Mouse (Mus musculus) CH12.LX (cell line): ENCODE measurements around the gene Ckap5. TPM values are rescaled to one million over a fixed set of nuclear protein-coding genes. Genes with fewer than 3 reads are reported as not detected.
"Not testable (repeated sequence)": the region's sequence is repeated elsewhere in the genome, so short reads cannot be mapped to it uniquely, and the experiment has no call there.

Experiments
- DNase-seq: peaks from one replicate; pipeline ENCODE4 v3.0.0-alpha.2; 2013; ENCODE audit errors: extremely low read depth
- H3K27ac ChIP-seq: 2 replicates; pipeline ENCODE4 v1.5.1; 2012; ENCODE audit warnings: low read depth, mild to moderate bottlenecking, control low read depth, moderate library complexity; ENCODE audit not compliant: insufficient read depth
- H3K27me3 ChIP-seq: replicated peaks from 2 replicates; pipeline ENCODE3; 2012; ENCODE audit warnings: inconsistent platforms
- H3K36me3 ChIP-seq, 2 experiments: replicated peaks in 1 of 2; 2 replicates each; pipeline versions ENCODE3 to v1.6.1; 2012; ENCODE audit warnings: inconsistent platforms in 1 of 2, low read length in 1 of 2, mild to moderate bottlenecking in 1 of 2, mixed read lengths in 1 of 2, moderate library complexity in 1 of 2; ENCODE audit not compliant: control insufficient read depth in 1 of 2, insufficient read depth in 1 of 2
- H3K4me1 ChIP-seq, 2 experiments: 2 replicates each; pipeline ENCODE4 v1.6.1; 2012; ENCODE audit warnings: inconsistent platforms in 1 of 2, moderate library complexity in 1 of 2; ENCODE audit not compliant: insufficient read depth in 2 of 2, control insufficient read depth in 1 of 2
- H3K4me2 ChIP-seq: 2 replicates; pipeline ENCODE4 v1.6.1; 2012; ENCODE audit warnings: low read depth, mild to moderate bottlenecking, control low read depth; ENCODE audit not compliant: poor library complexity, insufficient read depth, severe bottlenecking
- H3K4me3 ChIP-seq, 3 experiments: fragments of 150-350 bp in 1 of 3; sonication (generic) in 1 of 3; replicated peaks in 1 of 3; 2 replicates each; pipeline versions ENCODE3 to v1.5.1; 2011 to 2012; ENCODE audit warnings: low read depth in 2 of 3, low read length in 2 of 3, mild to moderate bottlenecking in 2 of 3, moderate library complexity in 2 of 3, control low read depth in 1 of 3, improper control_type of control experiment in 1 of 3, inconsistent platforms in 1 of 3, mixed read lengths in 1 of 3; ENCODE audit not compliant: poor library complexity in 1 of 3
- H3K79me2 ChIP-seq: replicated peaks from 2 replicates; pipeline ENCODE4 v1.6.1; 2012; ENCODE audit warnings: mild to moderate bottlenecking, moderate library complexity; ENCODE audit not compliant: control insufficient read depth, poor library complexity, insufficient read depth, severe bottlenecking; ENCODE audit errors: extremely low read depth
- H3K9ac ChIP-seq: 2 replicates; pipeline ENCODE4 v1.6.1; 2012; ENCODE audit warnings: low read depth, mild to moderate bottlenecking, control low read depth, moderate library complexity; ENCODE audit not compliant: insufficient read depth
- H3K9me3 ChIP-seq: replicated peaks from 2 replicates; pipeline ENCODE3; 2012; ENCODE audit warnings: low read length, inconsistent platforms, mixed read lengths
- BHLHE40 ChIP-seq: IDR thresholded peaks from 2 replicates; pipeline ENCODE4 v1.6.1; 2011; ENCODE audit warnings: mild to moderate bottlenecking, low read depth, low read length, improper control_type of control experiment
- ELF1 ChIP-seq: IDR thresholded peaks from 2 replicates; pipeline ENCODE4 v1.6.1; 2014; ENCODE audit warnings: low read depth, mild to moderate bottlenecking, inconsistent platforms, low read length, improper control_type of control experiment
- GABPA ChIP-seq: IDR thresholded peaks from 2 replicates; pipeline ENCODE4 v1.6.1; 2012; ENCODE audit warnings: low read depth, low read length, improper control_type of control experiment, inconsistent platforms; ENCODE audit not compliant: insufficient replicate concordance
- HCFC1 ChIP-seq: IDR thresholded peaks from 2 replicates; pipeline ENCODE4 v1.6.1; 2012; ENCODE audit warnings: low read depth, mild to moderate bottlenecking, inconsistent platforms, low read length, improper control_type of control experiment
- IRF4 ChIP-seq: IDR thresholded peaks from 2 replicates; pipeline ENCODE4 v1.6.1; 2014; ENCODE audit warnings: low read depth, mild to moderate bottlenecking, inconsistent platforms, low read length, improper control_type of control experiment
- JUND ChIP-seq: conservative IDR thresholded peaks from 2 replicates; pipeline ENCODE4 v1.6.1; 2011; ENCODE audit warnings: low read depth, low read length, improper control_type of control experiment
- MAX ChIP-seq: IDR thresholded peaks from 2 replicates; pipeline ENCODE4 v1.6.1; 2011; ENCODE audit warnings: low read length, improper control_type of control experiment
- MAZ ChIP-seq: IDR thresholded peaks from 2 replicates; pipeline ENCODE4 v1.6.1; 2012; ENCODE audit warnings: low read depth, mild to moderate bottlenecking, inconsistent platforms, low read length, improper control_type of control experiment, moderate library complexity
- MXI1 ChIP-seq: IDR thresholded peaks from 2 replicates; pipeline ENCODE4 v1.6.1; 2011; ENCODE audit warnings: mild to moderate bottlenecking, low read depth, low read length, improper control_type of control experiment
- MYC ChIP-seq: IDR thresholded peaks from 2 replicates; pipeline ENCODE4 v1.6.1; 2011; ENCODE audit warnings: low read depth, mild to moderate bottlenecking, improper control_type of control experiment, low read length
- PAX5 ChIP-seq: IDR thresholded peaks from 2 replicates; pipeline ENCODE4 v1.6.1; 2012; ENCODE audit warnings: low read length, inconsistent platforms, mixed read lengths
- RCOR1 ChIP-seq: conservative IDR thresholded peaks from 2 replicates; pipeline ENCODE4 v1.6.1; 2012; ENCODE audit warnings: low read depth, mild to moderate bottlenecking, inconsistent platforms, low read length, improper control_type of control experiment
- SIN3A ChIP-seq: IDR thresholded peaks from 2 replicates; pipeline ENCODE4 v1.6.1; 2012; ENCODE audit warnings: low read length, improper control_type of control experiment, inconsistent platforms
- SMC3 ChIP-seq: IDR thresholded peaks from 2 replicates; pipeline ENCODE4 v1.6.1; 2011; ENCODE audit warnings: low read depth, low read length, improper control_type of control experiment
- TCF12 ChIP-seq: IDR thresholded peaks from 2 replicates; pipeline ENCODE4 v1.6.1; 2014; ENCODE audit warnings: low read depth, mild to moderate bottlenecking, inconsistent platforms, low read length, improper control_type of control experiment
- UBTF ChIP-seq: IDR thresholded peaks from 2 replicates; pipeline ENCODE4 v1.6.1; 2012; ENCODE audit warnings: low read depth, mild to moderate bottlenecking, inconsistent platforms, low read length, improper control_type of control experiment, moderate library complexity
- USF1 ChIP-seq: IDR thresholded peaks from 2 replicates; pipeline ENCODE4 v1.6.1; 2014; ENCODE audit warnings: low read depth, mild to moderate bottlenecking, inconsistent platforms, low read length, improper control_type of control experiment
- USF2 ChIP-seq: conservative IDR thresholded peaks from 2 replicates; pipeline ENCODE4 v1.6.1; 2011; ENCODE audit warnings: low read depth, low read length, improper control_type of control experiment
- ZMIZ1 ChIP-seq: IDR thresholded peaks from 2 replicates; pipeline ENCODE4 v1.6.1; 2012; ENCODE audit warnings: low read depth, mild to moderate bottlenecking, inconsistent platforms, low read length, improper control_type of control experiment
- ZNF384 ChIP-seq: IDR thresholded peaks from 2 replicates; pipeline ENCODE4 v1.6.1; 2012; ENCODE audit warnings: low read depth, low read length, improper control_type of control experiment, inconsistent platforms
- dilution Hi-C: fragments of 300-500 bp; cut with MboI; formaldehyde crosslinking; loops from 2 replicates; pipeline ENCODE4 v1.14.3; 2020; ENCODE audit warnings: low sequenced_read_pairs; ENCODE audit not compliant: extremely low pct_unique_long_range_greater_than_20kb, extremely low pct_ligation_motif_present
- in situ Hi-C: fragments of 300-500 bp; cut with MboI; formaldehyde crosslinking; loops from 3 replicates; pipeline ENCODE4 v1.14.3; 2019; ENCODE audit warnings: low sequenced_read_pairs, low pct_ligation_motif_present, low pct_unique_long_range_greater_than_20kb, mixed read lengths
- polyA plus RNA-seq: library from polyadenylated mRNA; unstranded; fragments of >175 nt; gene quantifications from 2 replicates; pipeline ENCODE4 v1.2.1, GENCODE M21; 2012; ENCODE audit warnings: low read depth; ENCODE audit not compliant: insufficient read length
- total RNA-seq, 2 experiments: library from RNA; depleted of rRNA; stranded (reverse); fragments of 300-350 nt in 1 of 2; fragments of >200 nt in 1 of 2; gene quantifications; 2 replicates each; pipeline ENCODE4 v1.2.3; 2012 to 2014

Ckap5 gene
- total and polyA plus RNA-seq, 3 experiments, result 51.5 to 53.0 (median 52.3) TPM

- H3K79me2 ChIP-seq, result no peaks in the 10 kb centered on the region
- H3K9me3 ChIP-seq, result no peaks in the 10 kb centered on the region
- no peak overlapping the region for H3K4me2 ChIP-seq
- no peak for DNase-seq
- dilution Hi-C loops (no loop called here), in situ Hi-C loops (no loop called here)
- H3K4me1 ChIP-seq, result no peaks in the 10 kb centered on the region
- H3K36me3 ChIP-seq, result peaks cover 35 to 66% of the 10 kb centered on the region in 2 experiments
- no peaks in the 10 kb centered on the region for H3K27me3 ChIP-seq
- TF ChIP-seq HCFC1 (no peak), PAX5 (no peak), USF1 (no peak), MXI1 (no peak), MYC (no peak), ZNF384 (no peak), BHLHE40 (no peak), TCF12 (no peak), IRF4 (no peak), MAX (no peak), USF2 (no peak), UBTF (no peak), GABPA (no peak), SIN3A (no peak), ZMIZ1 (no peak)
- no peak overlapping the region for H3K27ac ChIP-seq
- no peak overlapping the region for H3K9ac ChIP-seq
- no peak overlapping the region for H3K4me3 ChIP-seq
These were observed 95.8 kb downstream of the Ckap5 start for GRCm38 (mm10) chr2:91622356-91622755.

GRCm38 (mm10) chr2:91623366-91623765, 96.8 kb downstream of the Ckap5 start:
- dilution Hi-C loops, result not testable (repeated sequence)
- peaks cover 28 to 56% of the 10 kb centered on the region in 2 experiments for H3K36me3 ChIP-seq

DNA sequence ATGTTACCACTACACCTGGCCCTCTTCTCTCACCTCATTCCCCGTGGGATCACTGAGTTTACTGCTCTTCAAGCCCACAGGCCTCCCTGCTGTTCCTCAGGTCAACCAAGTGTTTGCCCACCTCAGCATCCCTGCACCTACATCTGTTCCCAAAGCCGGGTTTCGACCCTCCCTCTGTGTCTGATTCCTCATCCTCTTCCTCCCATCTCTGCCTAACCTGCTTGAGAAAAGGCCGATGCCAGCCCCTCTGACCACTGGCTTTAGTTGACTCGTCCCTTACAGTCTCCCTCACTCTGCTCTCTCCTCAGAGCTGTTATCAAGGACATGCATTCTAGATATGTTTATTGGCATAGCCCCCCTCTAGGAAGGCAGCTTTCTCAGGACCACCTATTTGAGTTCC, 100.9 kb downstream of the Ckap5 start:
- DNase-seq, result no peak
- H3K36me3 ChIP-seq, result peaks cover 2 to 20% of the 10 kb centered on the region in 2 experiments
- no peak overlapping the region for H3K27ac ChIP-seq
- TF ChIP-seq RCOR1 (no peak), SMC3 (no peak), MAZ (no peak), JUND (no peak), ELF1 (no peak)
- in situ Hi-C loops, result no loop called here
- H3K4me2 ChIP-seq, result no peak overlapping the region
- H3K4me3 ChIP-seq, result no peak overlapping the region
- H3K4me1 ChIP-seq, result no peaks in the 10 kb centered on the region; a peak in 1 of 4 replicates
- dilution Hi-C loops, result no loop called here
- peaks cover 2% of the 10 kb centered on the region for H3K27me3 ChIP-seq
- H3K9me3 ChIP-seq, result no peaks in the 10 kb centered on the region
- no peak overlapping the region for H3K9ac ChIP-seq
- H3K79me2 ChIP-seq, result no peaks in the 10 kb centered on the region

More at GRCm38 (mm10) chr2:91623366-91623765, 96.8 kb downstream of the Ckap5 start:
- H3K9me3 ChIP-seq, H3K4me2 ChIP-seq, H3K9ac ChIP-seq, H3K4me1 ChIP-seq, H3K27ac ChIP-seq, H3K79me2 ChIP-seq, in situ Hi-C loops, H3K27me3 ChIP-seq, H3K4me3 ChIP-seq, DNase-seq: not testable (repeated sequence)
